Mouse (Mus musculus) adrenal gland, adult 10 weeks (tissue): ENCODE measurements around the gene Glrx2. TPM values are rescaled to one million over a fixed set of nuclear protein-coding genes. Genes with fewer than 3 reads are reported as not detected.

Experiments
- polyA plus RNA-seq: library from polyadenylated mRNA; stranded (reverse); fragments of 350-450 nt; fragmentation: Illumina TruSeq; extraction: RNeasy Lipid Tissue Mini Kit (QIAGEN cat#74804); gene quantifications from one replicate; pipeline ENCODE4 v1.2.3, GENCODE M21; 2014; ENCODE audit warnings: low read depth, low replicate concordance

Glrx2 gene
- 134 TPM for polyA plus RNA-seq

DNA sequence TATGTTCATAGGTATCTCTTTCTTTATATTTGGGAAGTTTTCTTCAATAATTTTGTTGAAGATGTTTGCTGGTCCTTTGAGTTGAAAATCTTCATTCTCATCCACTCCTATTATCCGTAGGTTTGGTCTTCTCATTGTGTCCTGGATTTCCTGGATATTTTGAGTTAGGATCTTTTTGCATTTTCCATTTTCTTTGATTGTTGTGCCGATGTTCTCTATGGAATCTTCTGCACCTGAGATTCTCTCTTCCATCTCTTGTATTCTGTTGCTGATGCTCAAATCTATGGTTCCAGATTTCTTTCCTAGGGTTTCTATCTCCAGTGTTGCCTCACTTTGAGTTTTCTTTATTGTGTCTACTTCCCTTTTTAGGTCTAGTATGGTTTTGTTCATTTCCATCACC, at the start of gene Glrx2:
TSS of gene Glrx2 (plus strand) at position 301 of the 400 bp plus-strand sequence.

DNA sequence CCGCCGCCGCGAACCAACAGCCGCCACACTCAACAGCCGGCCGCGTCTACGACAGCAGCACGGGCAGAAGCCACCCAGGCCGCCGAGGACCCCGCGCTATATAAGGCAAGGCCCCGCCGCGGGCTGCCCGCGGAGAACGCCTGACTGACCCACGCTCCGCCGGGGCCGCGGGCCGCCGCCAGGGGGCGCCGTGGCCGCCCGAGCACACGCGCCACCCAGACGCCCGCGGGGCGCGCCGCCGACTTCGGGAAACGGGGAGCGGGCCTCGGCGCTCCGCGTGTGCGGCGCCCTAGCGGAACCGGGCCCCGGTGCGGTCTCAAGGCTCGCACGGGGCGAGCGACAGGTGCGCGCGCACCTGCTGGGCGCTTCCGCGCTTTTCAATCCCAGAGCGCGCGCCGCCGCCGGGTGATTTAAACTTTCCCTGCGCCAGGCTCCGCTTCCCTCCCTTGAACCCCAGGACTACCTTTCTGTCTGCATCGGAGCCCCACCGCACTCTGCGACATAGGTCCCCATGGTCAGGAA, 13.3 kb upstream of the Glrx2 start, which contains the start of gene Cdc73:
TSS of gene Cdc73 (minus strand) at position 153 of the 522 bp plus-strand sequence.

DNA sequence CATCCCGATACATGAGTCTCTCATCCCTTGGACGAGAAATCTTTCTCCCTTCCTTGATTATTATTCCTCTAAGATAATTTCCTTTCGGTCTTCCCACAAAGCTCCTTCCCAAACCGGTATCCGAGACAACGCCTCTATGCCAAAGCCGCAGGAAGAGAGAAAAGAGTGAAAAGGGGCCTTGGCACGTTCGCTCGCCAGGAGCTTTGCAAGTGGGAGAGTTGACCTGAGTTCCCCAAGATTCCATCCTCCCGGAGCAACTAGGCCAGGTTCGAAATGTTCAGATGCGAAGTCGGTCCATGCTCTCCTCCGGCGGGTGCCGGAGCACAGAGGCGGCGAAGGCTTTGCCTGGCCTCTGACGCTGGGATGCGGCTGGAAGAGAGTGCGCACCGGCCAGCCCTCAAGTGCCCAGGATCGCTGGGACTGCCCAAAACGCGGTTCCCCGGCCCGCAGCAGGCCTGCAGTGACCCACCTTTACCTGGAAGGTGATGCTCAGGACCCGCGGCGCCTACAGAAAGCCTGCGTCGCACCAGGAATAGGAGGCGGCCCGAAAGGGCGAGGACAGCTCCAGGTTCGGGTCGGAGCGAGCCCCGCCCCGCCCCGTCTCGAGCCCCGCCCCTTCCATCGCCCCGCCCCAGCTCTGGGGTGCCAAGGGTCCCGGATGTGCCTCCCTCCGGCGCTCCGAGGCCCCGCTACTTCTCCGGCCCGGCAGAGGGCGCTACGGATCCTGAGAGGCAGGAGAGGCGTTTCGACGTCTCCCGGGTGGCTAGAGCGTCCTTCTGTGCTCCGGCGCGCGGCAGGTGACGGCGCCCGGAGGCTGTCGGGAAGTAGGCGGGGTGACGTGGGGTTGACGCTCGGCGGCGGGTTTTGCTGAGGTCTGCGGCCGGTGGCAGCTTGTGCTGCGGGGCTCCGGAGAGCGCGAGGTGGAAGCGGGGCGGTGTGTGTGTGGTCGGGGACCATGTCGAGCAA, 60.6 kb downstream of the Glrx2 start, which contains the start of the genes Trove2 and Uchl5:
TSS of gene Trove2 (minus strand) at position 623 of the 966 bp plus-strand sequence.
TSS of gene Uchl5 (plus strand) at position 827 of the 966 bp plus-strand sequence.

Other genes with a start within 250 kb of the Glrx2 start
- 32.4 TPM for gene B3galt2, start 75.7 kb upstream of the Glrx2 start, polyA plus RNA-seq
- 187 TPM for gene Cdc73, start 13.4 kb upstream of the Glrx2 start, polyA plus RNA-seq
- 67.6 TPM for gene Trove2, start 60.7 kb downstream of the Glrx2 start, polyA plus RNA-seq
- gene Uchl5, start 60.9 kb downstream of the Glrx2 start, polyA plus RNA-seq: 133 TPM